Mouse (Mus musculus) urinary bladder, adult 18-20 months (tissue): ENCODE data around the gene Olfr1161.
"Not testable (repeated sequence)": the region's sequence is repeated elsewhere in the genome, so short reads cannot be mapped to it uniquely, and the experiment has no call there.

ENCODE experiments used
- DNase-seq, 2 experiments: peaks; one replicate each; pipeline ENCODE4 v3.0.0; 2022; ENCODE audit warnings: low spot score in 2 of 2, mixed read lengths in 2 of 2

The Olfr1161 gene

DNA sequence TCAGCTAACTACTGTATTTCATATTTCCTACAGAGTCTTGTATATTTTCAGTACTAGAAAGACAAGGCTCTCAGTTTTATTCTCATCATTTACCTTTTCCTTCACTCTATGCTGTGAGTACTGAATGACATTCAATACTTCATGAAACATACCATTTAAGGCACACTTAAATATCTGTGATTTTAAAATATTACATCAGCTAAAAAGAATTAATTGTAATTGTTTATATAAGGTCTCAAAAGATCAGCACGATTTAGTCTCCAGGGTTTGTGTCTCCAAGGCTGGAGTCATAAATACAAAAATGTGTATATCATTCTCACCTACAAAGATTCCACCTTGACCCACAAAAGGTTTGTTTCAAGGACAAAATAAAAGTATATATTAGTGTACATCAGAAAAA lies at the start of gene Olfr1161:
Olfr1161 (plus strand) TSS at position 301 of the 400 bp plus-strand sequence.
- not testable (repeated sequence) for DNase-seq

GRCm38 (mm10) chr2:87974563-87974962 lies 48.0 kb upstream of the Olfr1161 start, which contains the start of gene Olfr74:
Gene Olfr74 (minus strand): TSS chr2:87974663.
- no peak for DNase-seq

DNA sequence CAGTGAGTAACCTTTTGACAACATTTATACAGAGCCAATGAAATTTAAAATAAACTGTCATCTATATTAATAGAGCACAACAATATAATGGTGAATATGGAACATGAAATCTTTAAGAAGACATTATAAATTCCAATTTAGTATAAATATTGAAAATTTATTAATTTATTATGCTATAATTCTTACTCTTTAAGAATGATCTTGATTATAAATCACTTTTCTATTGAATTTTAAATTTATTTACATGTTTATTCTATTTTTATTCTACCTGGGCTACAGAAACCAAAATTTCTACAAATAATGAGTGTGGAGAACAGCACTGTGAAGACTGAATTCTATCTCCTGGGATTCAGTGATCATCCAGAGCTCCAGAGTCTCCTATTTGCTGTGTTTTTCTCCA lies 32.8 kb upstream of the Olfr1161 start, which contains the start of gene Olfr1158:
Olfr1158 (plus strand) TSS at position 301 of the 400 bp plus-strand sequence.
- DNase-seq: no peak

- no peak for DNase-seq
These were observed 14.9 kb upstream of the Olfr1161 start, which contains the start of gene Olfr1160 for GRCm38 (mm10) chr2:88007515-88008318. Gene Olfr1160 (minus strand): TSS chr2:88008268.

DNA sequence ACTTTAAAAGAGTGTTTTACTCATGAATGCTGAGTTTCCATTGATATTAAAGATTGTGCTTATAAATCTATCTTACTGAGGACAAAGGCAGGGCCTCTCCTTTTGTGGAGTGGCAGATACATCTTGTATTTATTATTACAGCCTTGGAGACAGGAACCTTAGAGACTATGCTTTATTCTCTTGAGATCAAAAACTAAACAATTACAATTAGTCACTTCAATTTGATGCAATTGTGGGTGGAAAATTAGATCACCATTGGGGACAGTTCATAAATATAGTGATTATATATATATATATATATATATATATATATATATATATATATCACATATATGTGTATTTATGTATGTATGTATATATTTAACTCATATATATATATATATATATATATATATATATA lies 15.0 kb downstream of the Olfr1161 start, which contains the start of gene Olfr73:
Olfr73 (minus strand) TSS at position 101 of the 400 bp plus-strand sequence.
- DNase-seq: no peak

DNA sequence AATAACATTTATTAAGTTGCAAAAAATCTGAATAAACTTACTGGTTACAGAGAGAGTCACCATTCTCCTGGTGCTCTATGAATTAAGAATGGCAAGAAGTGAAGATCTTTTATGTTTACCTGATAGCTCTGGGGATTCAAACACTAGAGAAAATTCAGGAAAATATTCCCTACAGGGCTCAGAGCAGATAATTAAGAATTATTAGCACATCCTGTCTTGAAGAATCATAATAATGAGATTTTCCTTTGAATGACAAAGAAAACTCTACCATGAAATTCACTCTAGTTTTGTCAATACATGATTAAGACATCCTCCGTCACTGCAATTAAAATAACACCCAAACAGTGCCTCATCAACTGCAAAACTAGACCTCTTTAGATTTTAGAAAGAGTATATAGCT lies 28.5 kb downstream of the Olfr1161 start, which contains the start of gene Olfr1162:
Olfr1162 (minus strand) TSS at position 101 of the 400 bp plus-strand sequence.
- no peak for DNase-seq

DNA sequence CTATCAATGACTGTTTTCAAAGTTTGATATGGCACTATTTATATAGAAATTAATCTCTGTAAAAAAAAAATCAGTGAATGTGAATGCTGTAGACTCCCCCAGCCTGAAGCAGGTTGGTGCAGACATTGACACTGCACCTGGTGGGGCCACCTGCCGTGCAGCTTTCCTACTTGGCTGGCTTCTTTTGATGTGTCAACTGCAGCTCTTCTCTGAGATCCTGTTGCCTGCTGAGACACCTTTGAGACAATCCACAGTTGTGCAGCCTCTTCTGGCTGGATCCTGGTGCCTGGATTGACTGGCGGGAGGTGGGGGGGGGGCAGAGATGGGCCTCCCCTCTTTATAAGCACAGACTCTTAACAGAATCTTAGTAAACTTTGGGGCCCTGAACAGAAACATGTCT lies 41.0 kb downstream of the Olfr1161 start:
- no peak for DNase-seq

DNA sequence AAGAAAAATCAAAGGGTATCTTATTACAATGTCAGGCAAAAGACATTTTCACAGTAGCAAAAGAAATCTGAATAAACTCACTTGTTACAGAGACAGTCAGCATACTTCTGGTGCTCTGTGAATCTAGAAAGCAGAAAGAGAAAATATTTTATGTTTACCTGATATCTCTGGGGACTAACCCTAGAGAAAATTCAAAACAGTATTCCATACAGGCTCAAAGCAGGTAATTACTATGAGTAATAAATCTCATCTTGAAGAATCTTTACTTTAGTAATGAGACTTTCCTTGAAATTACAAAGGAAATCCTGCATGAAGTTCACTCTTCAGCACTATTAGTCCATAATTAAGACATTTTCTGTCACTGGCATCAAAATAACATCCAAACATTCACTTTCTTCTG lies 49.2 kb downstream of the Olfr1161 start, which contains the start of gene Olfr1163:
Olfr1163 (minus strand) TSS at position 101 of the 400 bp plus-strand sequence.
- DNase-seq: no peak
